Mouse (Mus musculus): ENCODE data around the gene Ces2b.
"Not testable (repeated sequence)": the region's sequence is repeated elsewhere in the genome, so short reads cannot be mapped to it uniquely, and the experiment has no call there.

Gene Ces2b

DNA sequence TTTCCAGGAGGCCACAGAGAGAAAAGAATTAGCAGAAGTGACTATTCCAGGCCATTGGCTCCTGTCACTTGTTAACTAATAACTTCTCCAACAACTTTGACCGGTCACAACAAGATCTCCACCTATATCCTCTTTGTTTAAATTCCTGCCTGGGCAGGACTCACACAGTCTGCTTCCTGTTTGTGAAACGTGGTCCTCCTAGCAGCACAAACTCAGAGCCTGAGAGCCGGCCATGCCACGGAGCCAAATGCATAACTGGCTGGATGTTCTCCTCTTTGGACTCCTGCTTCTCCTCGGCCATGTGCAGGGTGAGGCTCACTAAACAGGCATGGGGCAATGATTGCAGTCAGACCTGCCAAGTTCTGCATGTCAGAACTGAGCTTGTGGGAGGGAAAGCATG lies at the start of gene Ces2b:
Ces2b (plus strand) TSS at position 133 of the 400 bp plus-strand sequence.
- no peak for ATAC-seq (ENCODE audit: insufficient number of reproducible peaks, low FRiP score, low TSS enrichment)

DNA sequence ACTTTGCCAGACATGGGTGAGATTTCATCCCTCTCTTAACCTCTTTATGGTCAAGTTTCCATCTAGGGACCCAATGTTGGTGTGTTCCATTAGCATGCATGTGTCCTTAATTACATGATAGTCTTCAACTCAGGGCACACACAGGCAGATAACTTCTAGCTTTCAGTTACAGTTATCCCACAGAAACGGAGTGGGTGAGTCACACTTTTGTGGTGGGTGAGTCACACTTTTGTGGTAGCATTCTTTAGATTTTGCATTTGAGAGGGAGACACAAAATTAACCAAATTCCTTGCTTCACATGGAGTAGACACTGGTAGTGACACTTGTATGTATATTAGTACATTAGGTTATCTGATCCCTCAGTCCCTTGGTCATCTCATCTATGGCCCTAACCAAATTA lies 44.3 kb upstream of the Ces2b start:
- no peak for ATAC-seq (ENCODE audit: insufficient number of reproducible peaks, low FRiP score, low TSS enrichment)

DNA sequence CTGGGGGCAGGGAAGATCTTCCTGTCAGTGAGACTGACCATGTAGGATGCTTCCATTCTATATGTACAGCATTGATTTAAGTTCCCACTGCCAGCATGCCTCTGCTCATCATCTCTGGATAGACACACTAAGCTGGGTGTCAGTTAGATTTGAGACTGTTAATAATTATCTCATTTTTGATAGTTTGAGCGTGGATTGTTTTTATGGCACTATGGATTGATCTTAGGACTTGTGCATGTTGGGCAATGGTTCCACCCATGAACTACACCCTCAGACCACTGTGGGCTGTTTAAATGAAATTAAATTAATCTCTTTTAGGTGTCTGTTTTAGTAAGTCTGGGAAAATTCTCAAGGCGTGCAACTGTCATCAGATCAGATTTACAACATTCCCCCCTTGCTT lies 42.4 kb upstream of the Ces2b start:
- no peak for ATAC-seq (ENCODE audit: insufficient number of reproducible peaks, low FRiP score, low TSS enrichment)

DNA sequence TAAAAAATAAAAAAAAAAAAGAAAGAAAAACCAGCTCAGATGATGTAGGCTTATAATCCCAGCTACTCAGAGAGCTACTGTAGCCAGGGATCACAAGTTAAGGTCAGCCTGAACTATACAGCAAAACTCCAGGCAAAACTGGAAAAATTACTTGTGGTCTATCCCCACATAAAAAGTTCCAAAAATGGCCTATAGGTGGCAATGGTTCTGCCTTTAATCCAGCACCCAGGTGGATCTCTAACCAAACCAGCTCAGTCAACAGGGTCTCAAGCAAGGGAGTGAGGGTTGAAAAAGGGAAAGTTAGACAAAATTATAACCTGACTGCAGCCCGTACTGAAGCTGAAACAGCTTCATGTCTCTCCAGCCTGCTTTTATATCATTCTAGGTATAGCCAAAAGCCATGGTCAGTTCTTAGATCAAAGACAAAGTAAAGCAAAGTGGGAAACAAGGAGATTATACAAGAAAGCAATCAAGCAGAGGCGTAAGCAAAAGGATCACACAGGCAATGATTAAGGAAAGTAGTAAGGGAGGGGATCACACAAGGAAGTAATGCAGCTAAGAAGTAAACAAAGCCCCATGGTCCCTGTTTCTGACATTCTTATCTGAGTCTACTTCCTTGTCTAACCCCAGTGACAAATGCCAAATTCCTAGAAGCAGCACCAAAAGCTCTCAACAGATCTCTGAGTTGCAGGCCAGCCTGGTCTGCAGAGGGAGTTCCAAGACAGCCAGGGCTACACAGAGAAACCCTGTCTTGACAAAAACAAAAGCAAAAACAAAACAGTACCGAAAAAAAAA lies 41.3 kb upstream of the Ces2b start:
- 0 out of 2 replicates have a peak, but pooled peaks have one; percentile 40 for ATAC-seq (ENCODE audit: insufficient number of reproducible peaks, low FRiP score, low TSS enrichment)

DNA sequence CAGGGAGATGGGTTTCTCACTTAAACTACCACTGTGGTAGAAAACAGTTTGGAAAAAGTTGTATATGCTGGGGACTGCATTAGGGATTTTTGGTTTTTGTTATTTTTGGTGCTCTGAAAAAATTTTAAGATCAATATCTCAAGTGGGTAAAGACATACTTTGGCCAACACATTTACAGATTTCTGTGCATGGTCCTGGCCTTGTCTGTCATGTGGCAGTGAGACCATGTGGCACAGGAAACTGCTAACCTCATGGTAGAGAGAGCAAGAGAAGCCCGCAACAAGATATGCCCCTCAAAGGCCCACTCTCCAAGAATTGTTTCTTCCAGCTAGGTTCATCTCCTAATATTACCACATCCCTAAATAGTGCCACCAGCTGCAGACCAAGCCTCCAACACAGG lies 32.0 kb upstream of the Ces2b start:
- ATAC-seq (ENCODE audit: insufficient number of reproducible peaks, low FRiP score, low TSS enrichment) = no peak

DNA sequence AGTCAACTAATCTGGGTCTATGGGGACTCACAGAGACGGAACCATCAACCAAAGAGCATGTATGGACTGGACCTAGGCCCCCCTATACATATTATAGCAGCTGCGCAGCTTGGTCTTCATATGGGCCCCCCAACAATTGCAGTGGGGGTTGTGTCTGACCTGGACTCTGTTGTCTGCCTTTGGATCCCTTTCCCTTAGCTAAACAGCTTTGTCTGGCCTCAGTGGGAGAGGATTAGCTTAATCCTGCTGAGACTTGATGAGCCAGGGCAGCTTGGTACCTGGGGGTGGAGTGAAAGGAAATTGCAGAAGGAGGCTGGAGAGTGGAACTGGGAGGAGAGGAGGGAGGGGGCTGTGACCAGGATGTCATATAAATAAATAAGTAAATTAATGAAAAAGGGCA lies 25.2 kb upstream of the Ces2b start:
- ATAC-seq (ENCODE audit: insufficient number of reproducible peaks, low FRiP score, low TSS enrichment) = no peak

DNA sequence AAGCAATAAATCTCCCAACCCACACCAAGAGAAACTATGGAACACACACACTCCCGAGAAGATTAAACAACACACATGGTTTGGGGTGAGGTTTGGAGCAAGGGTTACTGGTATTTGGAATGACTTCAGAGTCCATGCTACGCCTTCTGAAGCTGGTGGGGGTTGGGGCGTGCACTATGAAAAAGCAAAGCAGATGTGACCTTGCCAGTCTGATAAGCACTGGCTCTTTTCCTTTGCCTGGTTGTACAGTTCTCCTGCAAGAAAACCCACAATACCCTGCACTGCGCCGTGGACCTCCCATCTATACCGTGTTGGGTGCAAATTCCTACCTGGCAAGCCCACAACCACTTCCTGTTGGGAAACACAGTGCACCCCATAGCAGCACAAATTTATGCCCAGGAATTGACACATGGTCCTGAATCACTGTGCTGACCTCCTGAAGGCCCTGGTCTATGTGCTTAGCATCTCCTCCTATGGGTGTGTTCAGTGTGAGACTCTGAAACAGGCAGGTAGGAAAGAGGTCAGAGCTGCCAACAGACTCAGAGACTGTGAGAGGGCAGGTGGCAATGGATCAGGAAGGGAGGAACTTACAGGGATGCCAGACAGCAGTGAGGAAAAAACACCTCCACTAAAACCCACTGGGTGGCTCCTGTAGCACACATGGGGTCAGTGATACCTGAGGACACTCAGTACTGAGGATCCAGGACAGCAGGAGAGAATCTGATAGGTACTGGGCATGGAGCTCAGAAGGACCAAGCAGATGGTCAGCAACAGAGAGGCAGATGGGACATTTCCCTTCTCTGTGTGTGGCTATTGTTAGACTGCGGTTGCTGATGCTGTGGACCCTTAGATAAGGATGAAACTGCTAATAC lies 22.6 kb upstream of the Ces2b start:
- peak; percentile 93 for ATAC-seq (ENCODE audit: insufficient number of reproducible peaks, low FRiP score, low TSS enrichment)

DNA sequence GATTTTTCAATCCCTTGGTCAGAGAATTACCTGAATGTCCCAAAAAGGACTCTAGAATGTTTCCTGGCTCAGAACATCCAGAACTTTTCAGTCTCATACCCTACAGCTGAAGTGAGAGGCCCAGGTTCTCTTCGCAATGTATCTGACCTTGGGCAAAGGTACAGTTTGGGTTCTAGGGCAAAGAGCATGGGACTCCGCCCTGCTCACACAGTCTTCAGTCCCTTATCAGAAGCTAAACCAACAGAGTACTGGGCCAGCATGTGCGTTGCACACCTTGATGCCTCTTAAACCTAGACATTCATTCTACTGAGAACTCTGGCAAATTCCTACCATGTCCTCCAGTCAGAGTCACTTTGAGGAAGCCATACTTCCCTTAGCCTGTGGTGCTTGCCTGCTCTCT lies 21.9 kb upstream of the Ces2b start:
- peak; percentile 47; the same call in 1 of the 2 replicates for ATAC-seq (ENCODE audit: insufficient number of reproducible peaks, low FRiP score, low TSS enrichment)

DNA sequence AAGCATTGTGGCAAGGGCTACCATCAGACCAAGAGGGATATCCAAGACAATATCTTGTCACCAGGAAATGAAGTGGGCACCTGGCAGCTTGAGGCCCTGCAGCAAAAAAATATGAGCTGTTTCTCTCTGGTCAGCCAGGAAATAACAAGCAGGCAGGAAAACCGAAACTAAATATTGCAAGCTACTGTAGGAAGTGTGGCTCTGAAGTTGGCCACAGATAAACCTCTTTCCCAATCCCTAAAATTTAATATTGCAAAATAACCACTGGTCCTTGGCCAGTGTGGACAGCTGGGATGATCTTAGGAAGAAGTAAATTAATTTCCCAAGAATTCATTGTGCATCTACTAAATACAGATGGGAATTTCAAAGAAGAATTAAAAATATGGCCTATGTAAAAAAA lies 4.5 kb upstream of the Ces2b start:
- ATAC-seq (ENCODE audit: insufficient number of reproducible peaks, low FRiP score, low TSS enrichment) = no peak

DNA sequence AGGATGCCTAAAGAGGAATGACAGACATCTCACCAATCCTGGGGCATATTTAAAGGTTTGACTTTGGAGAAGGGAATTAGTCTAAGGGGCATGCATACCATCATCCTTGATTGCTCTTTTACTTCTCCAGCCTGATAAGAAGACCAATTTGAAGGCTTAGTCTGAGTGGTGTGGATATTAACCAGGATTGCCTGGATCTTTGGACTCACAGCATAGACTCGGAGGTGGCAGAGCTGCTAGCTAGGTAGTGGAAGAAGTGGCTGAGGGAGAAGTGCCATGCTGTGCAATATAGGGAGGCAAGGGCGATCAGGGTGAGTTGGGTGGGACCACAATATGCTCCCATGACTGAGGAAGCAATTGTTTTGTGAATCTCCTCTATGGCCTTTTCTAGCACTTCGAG lies 3.2 kb upstream of the Ces2b start:
- no peak for ATAC-seq (ENCODE audit: insufficient number of reproducible peaks, low FRiP score, low TSS enrichment)

DNA sequence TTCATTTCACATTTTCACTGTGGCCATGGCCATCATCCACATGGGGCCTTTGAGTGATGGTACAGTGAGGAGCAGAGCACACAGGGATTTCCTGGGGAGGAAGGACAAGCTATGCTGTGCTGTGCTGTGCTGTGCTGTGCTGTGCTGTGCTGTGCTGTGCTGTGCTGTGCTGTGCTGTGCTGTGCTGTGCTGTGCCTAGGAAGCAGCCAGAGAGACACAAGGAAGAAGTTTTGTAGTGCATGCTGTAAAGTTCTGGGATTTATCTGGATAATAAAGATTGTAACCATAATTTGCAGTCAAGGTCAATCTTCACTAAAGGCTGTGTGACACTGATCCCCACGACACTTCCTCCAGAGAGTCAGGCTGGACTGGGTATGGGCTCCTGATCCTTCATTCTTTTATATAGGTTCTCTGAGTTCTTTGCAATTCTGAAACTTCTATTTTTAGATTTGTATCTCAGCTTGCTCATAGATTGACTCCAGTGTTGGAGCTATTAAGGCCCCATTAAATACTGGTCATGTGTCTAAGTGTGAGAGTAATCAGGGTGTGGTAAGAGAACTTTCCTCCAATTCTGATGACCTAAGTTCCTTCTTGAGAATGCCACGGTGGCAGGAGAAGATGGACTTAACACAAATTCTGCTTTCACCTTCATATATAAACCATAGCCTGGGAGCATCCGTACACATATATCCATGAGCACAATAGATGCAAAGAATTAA lies 10.1 kb downstream of the Ces2b start:
- no peak for ATAC-seq (ENCODE audit: insufficient number of reproducible peaks, low FRiP score, low TSS enrichment)

DNA sequence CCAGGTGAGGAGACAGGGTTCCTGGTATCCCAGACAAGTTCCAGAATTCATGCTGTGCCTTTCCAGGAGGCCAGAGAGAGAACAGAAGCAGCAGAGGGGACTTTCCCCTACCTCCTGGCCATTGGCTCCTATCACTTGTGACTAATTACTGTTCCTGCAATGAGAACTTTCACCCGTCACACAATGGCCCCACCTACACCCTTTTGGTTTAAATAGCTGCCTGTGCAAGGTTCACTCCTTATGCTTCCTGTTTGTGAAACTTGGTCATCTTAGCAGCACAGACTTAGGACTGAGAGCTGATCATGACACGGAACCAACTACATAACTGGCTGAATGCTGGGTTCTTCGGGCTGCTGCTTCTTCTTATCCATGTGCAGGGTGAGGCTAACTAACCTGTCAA lies 15.5 kb downstream of the Ces2b start, which contains the start of gene Ces2c:
Ces2c (plus strand) TSS at position 238 of the 400 bp plus-strand sequence.
- no peak for ATAC-seq (ENCODE audit: insufficient number of reproducible peaks, low FRiP score, low TSS enrichment)

DNA sequence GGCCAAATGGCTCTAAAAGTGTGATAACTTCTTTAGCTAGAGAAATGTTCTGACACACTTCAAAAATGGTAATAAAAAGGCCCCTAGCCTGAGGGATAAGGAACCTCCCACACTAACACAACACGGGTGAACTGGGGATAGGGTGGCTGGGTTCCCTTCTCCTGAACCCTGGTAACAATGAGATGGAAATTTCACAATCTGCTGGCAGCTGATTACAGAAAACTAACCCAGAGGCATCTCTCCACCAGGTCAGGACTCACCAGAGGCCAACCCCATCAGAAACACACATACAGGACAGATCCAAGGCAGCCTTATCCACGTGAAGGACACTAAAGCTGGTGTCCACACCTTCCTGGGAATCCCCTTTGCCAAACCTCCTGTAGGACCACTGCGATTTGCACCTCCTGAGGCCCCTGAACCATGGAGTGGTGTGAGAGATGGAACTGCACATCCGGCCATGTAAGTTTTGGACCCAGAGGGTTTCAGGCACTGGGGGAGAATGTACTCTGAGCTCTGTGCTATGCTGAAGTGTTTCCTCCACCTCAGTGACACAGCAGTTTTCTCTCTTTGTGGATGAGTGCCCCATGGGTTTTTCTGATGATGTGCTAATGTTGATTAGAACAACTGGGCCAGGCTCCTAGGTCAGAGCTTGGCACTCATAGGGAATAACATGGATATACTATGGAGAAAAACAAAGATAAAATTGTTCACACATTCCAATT lies 16.5 kb downstream of the Ces2b start:
- ATAC-seq (ENCODE audit: insufficient number of reproducible peaks, low FRiP score, low TSS enrichment) = no peak

DNA sequence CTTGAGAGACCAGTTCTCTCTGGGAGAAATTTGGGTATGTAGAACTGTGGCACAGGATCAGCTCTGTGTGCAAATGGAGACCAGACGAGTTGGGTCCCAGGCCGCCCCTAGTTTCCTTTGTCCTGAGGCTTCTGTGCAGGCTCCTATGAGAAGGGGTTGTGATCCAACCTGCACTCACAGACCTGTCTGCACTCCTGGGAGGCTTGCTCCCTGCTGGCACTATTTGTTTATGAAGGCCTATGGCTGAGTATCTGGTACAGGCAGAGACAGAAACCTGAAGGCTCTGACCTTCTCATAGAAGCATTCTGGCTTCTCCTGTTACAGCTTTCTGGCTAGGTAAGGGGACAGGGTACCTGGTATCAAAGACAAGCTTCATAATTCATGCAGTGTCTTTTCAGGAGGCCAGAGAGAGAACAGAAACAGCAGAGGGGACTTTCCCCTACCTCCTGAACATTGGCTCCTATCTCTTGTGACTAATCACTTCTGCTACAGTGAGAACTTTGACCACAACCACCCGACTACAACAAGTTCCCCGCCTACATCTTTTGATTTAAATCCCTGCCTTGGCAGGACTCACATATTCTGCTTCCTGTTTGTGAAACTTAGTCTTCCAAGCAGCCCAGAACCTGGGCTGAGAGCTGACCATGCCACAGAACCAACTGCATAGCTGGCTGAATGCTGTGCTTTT lies 35.6 kb downstream of the Ces2b start:
- not testable (repeated sequence) for ATAC-seq (ENCODE audit: insufficient number of reproducible peaks, low FRiP score, low TSS enrichment)

DNA sequence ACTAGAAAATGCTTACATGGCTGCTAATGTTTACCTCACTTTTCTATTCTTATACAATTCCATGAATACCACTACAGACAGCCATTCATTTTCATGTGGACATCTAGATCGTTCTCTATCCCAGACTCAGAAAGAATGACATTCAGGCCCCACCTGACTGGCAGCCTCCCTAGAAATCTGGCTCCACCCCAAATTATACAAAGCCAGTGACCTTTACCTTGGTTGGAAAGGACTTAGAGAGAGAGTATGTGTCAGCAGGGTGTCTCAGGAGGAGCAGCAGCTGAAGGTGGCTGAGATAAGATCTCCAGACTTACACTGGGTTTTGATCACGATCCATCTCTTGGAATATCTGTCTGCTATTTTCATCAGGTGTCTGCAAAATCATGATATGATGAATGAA lies 37.5 kb downstream of the Ces2b start:
- ATAC-seq (ENCODE audit: insufficient number of reproducible peaks, low FRiP score, low TSS enrichment) = not testable (repeated sequence)

DNA sequence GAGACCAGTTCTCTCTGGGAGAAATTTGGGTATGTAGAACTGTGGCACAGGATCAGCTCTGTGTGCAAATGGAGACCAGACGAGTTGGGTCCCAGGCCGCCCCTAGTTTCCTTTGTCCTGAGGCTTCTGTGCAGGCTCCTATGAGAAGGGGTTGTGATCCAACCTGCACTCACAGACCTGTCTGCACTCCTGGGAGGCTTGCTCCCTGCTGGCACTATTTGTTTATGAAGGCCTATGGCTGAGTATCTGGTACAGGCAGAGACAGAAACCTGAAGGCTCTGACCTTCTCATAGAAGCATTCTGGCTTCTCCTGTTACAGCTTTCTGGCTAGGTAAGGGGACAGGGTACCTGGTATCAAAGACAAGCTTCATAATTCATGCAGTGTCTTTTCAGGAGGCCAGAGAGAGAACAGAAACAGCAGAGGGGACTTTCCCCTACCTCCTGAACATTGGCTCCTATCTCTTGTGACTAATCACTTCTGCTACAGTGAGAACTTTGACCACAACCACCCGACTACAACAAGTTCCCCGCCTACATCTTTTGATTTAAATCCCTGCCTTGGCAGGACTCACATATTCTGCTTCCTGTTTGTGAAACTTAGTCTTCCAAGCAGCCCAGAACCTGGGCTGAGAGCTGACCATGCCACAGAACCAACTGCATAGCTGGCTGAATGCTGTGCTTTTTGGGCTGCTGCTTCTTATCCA lies 55.0 kb downstream of the Ces2b start:
- ATAC-seq (ENCODE audit: insufficient number of reproducible peaks, low FRiP score, low TSS enrichment) = not testable (repeated sequence)
